Mouse (Mus musculus): ENCODE results near the gene Gcnt2.
"Not testable (repeated sequence)": the region's sequence is repeated elsewhere in the genome, so short reads cannot be mapped to it uniquely, and the experiment has no call there.

Gene Gcnt2

GRCm38 (mm10) chr13:40944346-40944745 lies 84.8 kb downstream of the Gcnt2 start:
- no peak for DNase-seq

DNA sequence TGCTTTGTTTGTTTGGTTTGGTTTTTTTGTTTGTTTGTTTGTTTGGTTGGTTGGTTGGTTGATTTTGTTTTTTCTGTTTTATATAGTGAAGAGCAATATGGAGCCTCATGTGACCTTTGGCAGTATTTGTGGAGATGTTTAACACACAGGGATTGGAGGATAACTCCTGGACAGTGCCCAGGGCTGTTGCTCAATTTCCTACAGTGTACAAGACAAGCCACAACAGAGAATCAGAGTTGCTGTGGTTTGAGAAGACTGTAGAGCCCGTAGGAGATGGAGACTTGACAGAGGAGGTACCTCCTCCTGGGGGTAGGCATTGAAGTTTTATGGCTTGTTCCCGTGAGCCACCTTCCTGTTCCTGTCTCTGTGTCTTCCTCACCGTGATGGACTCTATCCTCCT lies 87.0 kb downstream of the Gcnt2 start:
- DNase-seq = no peak

DNA sequence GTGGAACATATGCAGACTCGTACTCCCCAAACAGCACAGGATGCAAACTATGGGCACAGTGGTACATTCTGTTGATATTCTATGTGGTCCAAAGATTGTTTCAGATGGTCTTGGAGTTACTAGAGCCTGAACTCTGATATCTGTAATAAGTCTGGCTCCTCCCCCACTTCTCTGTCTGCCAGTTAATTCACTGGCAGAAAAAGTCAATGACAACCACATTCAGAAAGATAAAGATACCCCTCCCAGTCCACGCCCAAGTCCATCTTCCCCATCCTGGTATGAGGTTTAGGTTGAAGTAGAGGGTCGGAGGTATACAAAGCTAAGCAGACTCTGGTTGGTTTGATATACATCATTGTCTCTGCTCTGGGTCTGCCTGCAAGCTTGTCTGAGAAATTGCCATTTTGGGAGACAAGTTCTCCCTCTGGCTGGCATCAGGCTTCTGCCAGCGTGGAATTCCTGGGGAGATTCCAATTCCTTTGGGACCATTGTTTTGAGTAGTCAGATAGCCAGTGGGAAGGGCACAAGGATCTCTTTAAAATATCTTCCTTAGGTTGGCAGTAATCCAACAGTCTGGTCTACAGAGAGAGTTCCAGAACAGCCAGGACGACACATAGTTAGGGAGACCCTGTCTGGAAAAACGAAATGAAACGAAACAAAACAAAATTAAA lies 88.1 kb downstream of the Gcnt2 start:
- no peak for DNase-seq

DNA sequence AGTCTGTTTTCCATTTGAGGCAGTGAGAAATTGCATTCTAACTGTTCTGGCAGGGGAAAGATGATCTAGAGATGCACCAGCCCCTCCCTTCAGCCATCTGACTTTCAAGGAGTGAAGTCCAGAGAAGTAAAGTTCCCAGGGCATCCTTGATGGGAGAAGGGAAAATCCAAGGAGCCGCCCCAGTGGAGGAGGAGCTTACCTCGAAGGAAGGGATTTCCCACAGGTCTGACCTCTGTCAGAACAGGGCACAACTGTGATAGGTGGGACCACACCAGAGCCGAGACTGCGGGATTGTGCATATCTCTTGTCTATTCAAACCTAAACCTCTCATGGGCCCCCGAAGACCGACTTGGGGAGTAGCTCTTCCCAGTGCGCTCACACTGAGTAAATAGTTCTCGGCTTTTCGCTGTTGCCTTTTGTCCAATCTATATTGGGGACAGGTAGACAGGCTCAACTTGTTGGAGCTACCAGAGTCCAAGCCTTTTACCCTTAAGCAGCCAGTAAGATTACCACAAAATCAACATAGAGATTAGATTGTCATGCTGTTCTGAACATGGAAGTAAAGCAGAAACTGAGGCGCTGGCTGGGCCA lies 91.9 kb downstream of the Gcnt2 start:
- DNase-seq = no peak

GRCm38 (mm10) chr13:40953231-40953630 lies 93.7 kb downstream of the Gcnt2 start:
- DNase-seq = peak in 1 of 2 experiments; percentile 12

DNA sequence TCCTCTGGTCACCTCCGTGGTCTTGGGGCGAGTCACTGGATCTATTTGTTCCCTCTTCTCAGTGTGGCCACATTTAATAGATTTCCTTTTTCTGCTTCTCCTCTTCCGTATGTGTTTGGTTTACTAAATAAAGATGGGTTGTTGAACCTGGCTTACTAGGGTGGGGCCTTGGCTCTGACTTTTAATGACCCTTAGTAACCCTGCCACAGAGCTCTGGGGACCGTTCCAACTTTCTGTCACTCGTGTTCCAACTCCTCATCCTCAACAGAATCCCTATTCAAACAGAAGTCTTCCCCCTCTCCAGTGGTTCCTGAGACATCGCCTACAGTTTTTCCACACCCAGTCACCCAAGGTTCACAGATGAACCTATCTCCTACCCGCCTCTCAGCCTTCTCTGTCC lies 96.2 kb downstream of the Gcnt2 start:
- DNase-seq = no peak

DNA sequence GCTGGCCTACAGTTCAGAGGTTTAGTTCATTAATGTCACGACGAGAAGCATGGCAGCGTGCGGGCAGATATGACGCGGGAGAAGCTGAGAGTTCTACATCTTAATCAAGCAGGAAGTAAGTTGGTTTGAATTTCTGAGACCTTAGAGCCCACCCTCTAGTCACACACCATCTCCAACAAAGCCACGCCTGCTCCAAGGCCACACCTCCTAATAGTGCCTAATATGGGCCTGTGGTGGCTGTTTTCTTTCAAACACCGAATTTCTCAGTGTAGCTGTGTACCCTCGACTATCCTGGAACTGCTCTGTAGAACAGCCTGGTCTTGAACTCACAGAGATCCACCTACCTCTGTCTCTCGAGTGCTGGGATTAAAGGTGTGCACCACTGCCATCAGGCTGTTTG lies 108.1 kb downstream of the Gcnt2 start:
- DNase-seq = no peak

GRCm38 (mm10) chr13:40968564-40968963 lies 109.0 kb downstream of the Gcnt2 start:
- no peak for DNase-seq

DNA sequence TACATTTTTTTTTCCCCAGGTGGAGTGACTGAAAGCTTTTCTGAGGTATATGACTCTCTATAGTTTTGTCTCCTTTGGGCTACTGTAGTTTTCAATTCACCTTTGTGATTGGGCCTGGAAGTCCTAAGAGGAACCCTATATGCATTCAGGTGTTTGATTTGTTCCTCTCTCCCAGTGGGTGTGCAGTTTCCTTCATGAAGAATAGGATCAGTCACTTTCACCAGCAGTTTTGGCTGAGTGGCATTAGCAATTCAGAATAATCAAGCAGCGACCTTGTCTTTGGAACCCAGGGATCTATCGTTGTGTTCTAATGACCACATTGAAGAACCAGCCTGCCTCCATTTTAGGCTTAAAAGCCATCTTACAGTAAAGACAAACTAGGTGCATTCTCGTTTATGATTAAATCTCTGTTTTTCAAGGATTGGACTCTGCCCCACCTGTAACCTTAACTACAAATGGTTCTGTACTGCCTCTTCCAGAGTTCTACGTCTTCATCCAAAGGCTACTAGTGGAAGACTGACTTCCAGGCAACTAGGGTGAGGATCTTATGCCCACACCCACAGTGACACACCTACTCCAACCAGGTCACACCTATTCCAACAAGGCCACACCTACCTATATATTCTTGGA lies 110.3 kb downstream of the Gcnt2 start:
- no peak for DNase-seq

DNA sequence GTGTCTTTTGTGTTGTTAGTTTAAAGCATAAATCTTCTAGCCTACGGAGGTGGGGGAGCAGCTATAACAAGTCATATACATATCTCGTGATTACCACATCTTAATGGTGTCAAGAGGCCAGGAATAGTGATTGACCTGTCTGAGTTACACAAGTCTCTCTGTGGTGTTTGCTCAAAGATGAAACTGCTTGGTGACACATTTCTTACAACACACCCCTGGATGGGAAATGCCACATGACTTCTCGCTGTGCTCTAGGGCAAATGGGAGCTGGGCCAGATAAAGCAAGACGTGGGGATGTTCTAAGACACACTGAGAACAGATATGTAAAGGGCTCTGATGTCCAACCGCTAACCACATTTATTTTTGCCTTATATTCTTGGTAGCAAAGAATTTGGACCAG lies 111.7 kb downstream of the Gcnt2 start:
- no peak for DNase-seq

GRCm38 (mm10) chr13:40971831-40972230 lies 112.3 kb downstream of the Gcnt2 start:
- no peak for DNase-seq

- DNase-seq = no peak
These were observed 113.4 kb downstream of the Gcnt2 start for GRCm38 (mm10) chr13:40972976-40973375.

- peak; percentile 10 to 39 for DNase-seq
These were observed 118.1 kb downstream of the Gcnt2 start for GRCm38 (mm10) chr13:40977609-40978008.

DNA sequence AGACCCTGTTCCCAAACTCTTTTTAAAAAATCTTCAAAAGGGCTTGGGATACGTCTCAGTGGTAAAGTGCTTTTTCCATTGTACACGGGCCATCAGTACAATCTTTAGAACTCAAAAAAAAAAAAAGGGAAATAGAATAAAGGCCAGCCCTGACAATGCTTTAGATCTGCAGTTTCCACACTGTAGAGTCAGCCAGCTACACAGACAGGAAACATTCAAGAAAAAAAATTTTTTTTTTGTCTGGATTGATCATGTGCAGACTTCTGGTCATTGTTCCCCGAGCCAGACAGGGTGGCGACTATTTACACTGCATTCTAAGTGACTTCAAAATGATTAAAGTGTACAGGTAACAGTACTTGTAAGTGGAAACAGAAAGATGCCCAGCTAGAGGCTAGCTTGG lies 119.1 kb downstream of the Gcnt2 start:
- DNase-seq = no peak

- DNase-seq = no peak
These were observed 119.8 kb downstream of the Gcnt2 start for GRCm38 (mm10) chr13:40979321-40979720.

GRCm38 (mm10) chr13:40982759-40983158 lies 123.2 kb downstream of the Gcnt2 start:
- no peak for DNase-seq

GRCm38 (mm10) chr13:40986081-40986480 lies 126.5 kb downstream of the Gcnt2 start:
- no peak for DNase-seq

GRCm38 (mm10) chr13:40987608-40988303 lies 128.2 kb downstream of the Gcnt2 start:
- not testable (repeated sequence) for DNase-seq

- no peak for DNase-seq
These were observed 128.9 kb downstream of the Gcnt2 start for GRCm38 (mm10) chr13:40988418-40988817.

DNA sequence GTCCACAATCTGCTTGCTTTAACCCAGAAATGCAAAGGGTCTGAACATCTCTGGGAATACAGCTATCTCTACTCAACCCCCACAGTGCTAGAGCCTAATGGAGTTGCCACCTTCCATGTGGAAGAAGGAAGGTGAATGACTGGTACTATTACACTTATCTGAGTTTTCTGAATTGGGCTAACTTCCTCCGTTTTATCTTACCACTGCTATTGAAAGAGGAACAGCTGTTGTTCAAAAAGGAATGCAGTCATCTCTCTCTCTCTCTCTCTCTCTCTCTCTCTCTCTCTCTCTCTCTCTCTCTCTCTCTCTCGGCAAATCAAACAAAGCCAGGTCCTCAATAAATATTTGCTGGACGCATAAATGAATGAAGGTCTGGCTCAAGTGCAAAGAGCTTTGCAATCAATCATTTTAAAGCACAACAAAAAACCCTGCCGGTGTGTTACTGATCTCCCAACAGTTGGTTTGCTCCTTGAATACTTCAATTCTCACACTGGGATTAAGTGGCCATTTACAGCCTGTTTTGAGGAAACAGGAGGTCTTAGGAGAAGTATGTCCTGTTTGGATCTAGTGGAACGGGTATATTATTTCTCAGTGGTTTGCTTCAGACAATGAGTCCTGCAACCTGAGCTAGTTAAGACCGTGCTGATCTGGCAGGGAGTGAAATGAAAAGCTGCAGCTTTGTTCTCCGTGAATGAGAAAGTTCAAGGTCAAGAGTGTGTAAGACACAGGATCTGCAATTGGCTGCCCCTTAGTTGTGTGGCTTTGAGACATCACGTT lies 135.1 kb downstream of the Gcnt2 start:
- DNase-seq = no peak

- DNase-seq = not testable (repeated sequence)
These were observed 139.0 kb downstream of the Gcnt2 start for GRCm38 (mm10) chr13:40998537-40998936.

GRCm38 (mm10) chr13:41000140-41000925 lies 140.8 kb downstream of the Gcnt2 start:
- peak in 1 of 2 experiments; percentile 49 for DNase-seq
